Mouse (Mus musculus) heart, embryonic 16.5 days (tissue): ENCODE results near the gene Saysd1. TPM values are rescaled to one million over a fixed set of nuclear protein-coding genes. Genes with fewer than 3 reads are reported as not detected.

ENCODE experiments used
- ATAC-seq: fragments of 200-750 bp; cut with Nextera tagmentation; replicated peaks from 2 replicates; pipeline ENCODE4 v1.8.0; 2017; ENCODE audit warnings: moderate number of reproducible peaks; ENCODE audit not compliant: insufficient read depth, low FRiP score; ENCODE audit errors: extremely low read depth
- H3K27ac ChIP-seq: fragments of 300-500 bp; sonication (generic); 2 replicates; pipeline ENCODE4 v1.5.1; 2014; ENCODE audit warnings: mild to moderate bottlenecking, low read length, control low read depth, moderate library complexity
- H3K27me3 ChIP-seq: fragments of 300-500 bp; sonication (generic); 2 replicates; pipeline ENCODE4 v1.6.1; 2014; ENCODE audit warnings: low read length, mixed read lengths; ENCODE audit not compliant: control insufficient read depth, insufficient read depth
- H3K36me3 ChIP-seq: fragments of 300-500 bp; sonication (generic); 2 replicates; pipeline ENCODE4 v1.6.1; 2014; ENCODE audit not compliant: control insufficient read depth, insufficient read depth
- H3K4me1 ChIP-seq: fragments of 300-500 bp; sonication (generic); 2 replicates; pipeline ENCODE4 v1.6.1; 2014; ENCODE audit warnings: low read length, mixed read lengths; ENCODE audit not compliant: control insufficient read depth, insufficient read depth
- H3K4me2 ChIP-seq: fragments of 300-500 bp; sonication (generic); 2 replicates; pipeline ENCODE4 v1.6.1; 2014; ENCODE audit warnings: low read depth, mild to moderate bottlenecking, control low read depth, low read length
- H3K4me3 ChIP-seq: fragments of 300-500 bp; sonication (generic); 2 replicates; pipeline ENCODE4 v1.5.1; 2014; ENCODE audit warnings: mild to moderate bottlenecking, control low read depth, low read length
- H3K9ac ChIP-seq: fragments of 300-500 bp; sonication (generic); 2 replicates; pipeline ENCODE4 v1.6.1; 2014; ENCODE audit warnings: low read length, control low read depth
- H3K9me3 ChIP-seq: fragments of 300-500 bp; sonication (generic); replicated peaks from 2 replicates; pipeline ENCODE4 v1.6.1; 2016; ENCODE audit warnings: low read length; ENCODE audit not compliant: control insufficient read depth
- WGBS: fragments of 180-500 bp; shearing (Covaris S2); extraction: QIAGEN DNeasy Blood & Tissue Kit; methylation state at CpG from one replicate; pipeline ENCODE4 v1.1.7; 2014; 5-methylcytosine and 5-hydroxymethylcytosine counted together
- polyA plus RNA-seq: library from polyadenylated mRNA; unstranded; fragments of >200 nt; fragmentation: Nextera tagmentation; extraction: Ambion mirVana; gene quantifications from 2 replicates; pipeline ENCODE4 v1.2.1, GENCODE M21; 2015

Gene Saysd1
- polyA plus RNA-seq, 1 experiment from 2014 or later: 9.1 TPM

DNA sequence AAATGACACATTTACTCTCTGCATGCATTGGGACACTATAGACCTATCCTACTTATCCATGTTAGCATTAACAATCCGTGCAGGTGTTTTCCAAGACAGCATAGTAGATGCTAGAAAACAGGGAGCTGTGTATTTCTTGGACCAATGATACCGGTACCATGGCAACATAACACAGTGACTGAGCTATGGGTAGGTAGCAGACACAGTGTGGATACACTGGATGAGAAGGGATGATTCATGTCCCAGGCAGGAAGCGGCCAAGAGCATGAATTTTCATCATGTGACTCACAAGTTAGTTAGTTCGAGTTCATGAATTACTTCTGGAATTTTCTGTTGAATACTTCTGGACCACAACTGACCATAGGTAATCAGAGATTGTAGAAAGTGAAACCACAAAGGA lies 16.6 kb upstream of the Saysd1 start:
- 74% methylated on average over 4 of the region's 4 CpGs for WGBS
- no peak overlapping the region for H3K4me3 ChIP-seq
- H3K27ac ChIP-seq: no peak overlapping the region
- no peaks in the 10 kb centered on the region for H3K9me3 ChIP-seq
- H3K27me3 ChIP-seq: no peaks in the 10 kb centered on the region
- H3K36me3 ChIP-seq: no peaks in the 10 kb centered on the region
- peaks cover 4% of the 10 kb centered on the region; the same call in 1 of the 2 replicates for H3K4me1 ChIP-seq
- H3K4me2 ChIP-seq: no peak overlapping the region
- ATAC-seq: no peak
- no peak overlapping the region for H3K9ac ChIP-seq

DNA sequence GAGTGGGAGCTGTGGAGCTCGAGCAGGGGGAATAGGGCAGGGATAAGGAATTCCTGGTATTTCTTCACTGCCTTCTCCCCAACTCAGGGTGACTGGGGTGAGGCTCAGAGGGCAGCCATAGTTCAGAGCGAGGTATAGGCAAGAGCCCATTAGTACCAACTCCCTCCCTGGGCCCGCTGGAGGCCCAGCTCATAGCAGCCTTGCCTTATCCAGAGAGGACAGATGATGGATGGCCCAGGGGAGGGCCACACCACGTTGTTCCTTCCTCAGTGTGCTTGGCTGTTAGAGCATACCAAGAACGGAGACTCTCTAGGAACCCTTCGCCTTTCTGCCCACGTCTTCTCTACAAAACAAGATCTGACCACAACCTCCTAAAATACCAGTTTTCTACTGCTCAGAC lies 15.9 kb upstream of the Saysd1 start:
- H3K4me1 ChIP-seq: peaks cover under 1% of the 10 kb centered on the region; the same call in 1 of the 2 replicates
- H3K27me3 ChIP-seq: no peaks in the 10 kb centered on the region
- 48% methylated on average over 7 of the region's 7 CpGs for WGBS
- ATAC-seq: no peak
- H3K4me2 ChIP-seq: no peak overlapping the region
- H3K9me3 ChIP-seq: no peaks in the 10 kb centered on the region
- no peak overlapping the region for H3K9ac ChIP-seq
- no peak overlapping the region for H3K4me3 ChIP-seq
- H3K36me3 ChIP-seq: no peaks in the 10 kb centered on the region
- no peak overlapping the region for H3K27ac ChIP-seq

DNA sequence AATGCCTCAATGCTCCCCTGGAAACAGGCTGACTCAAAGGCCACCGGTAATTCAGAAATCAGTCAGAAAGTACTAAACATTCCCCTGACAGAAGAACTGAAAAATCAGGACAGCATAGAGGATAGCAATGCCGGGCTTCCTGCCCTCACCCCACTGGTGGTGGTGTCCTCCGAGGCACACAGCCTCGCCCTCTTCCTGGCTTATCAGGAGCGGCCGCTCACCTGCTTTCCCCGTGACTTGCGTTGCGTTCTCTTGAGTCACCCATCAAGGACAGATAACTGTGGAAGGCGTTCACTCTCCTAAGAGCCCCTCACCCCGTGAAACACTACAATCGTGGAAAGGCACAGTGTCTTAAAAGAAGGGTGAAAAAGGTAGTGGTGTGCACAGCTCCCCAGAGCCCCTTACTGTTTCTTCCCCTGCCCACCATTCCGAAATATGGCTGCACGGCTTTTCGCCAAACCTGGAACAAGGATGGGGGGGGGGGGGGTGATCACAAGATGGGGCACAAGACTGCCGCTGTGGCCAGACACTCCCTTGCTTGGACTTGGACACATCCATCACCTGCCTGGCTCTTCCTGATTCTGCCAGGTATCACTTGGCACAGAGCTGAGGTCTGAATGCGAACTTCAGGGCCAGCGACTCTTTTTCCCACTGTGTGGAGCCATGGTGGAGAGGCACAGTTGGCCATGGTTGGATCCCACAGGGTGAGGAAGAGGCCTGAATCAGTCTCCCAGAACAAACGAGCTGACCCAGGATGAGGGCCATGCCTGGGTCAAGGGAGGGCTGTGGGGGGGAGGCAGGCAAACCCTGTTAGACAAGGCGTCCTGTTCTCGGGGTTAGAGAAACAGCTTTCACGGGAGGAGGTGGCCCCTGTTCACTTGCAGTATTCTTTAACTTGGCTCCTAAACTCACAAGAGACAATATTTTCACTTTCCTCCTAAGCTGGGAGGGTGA lies 11.1 kb upstream of the Saysd1 start:
- peaks cover 3% of the 10 kb centered on the region; the same call in 1 of the 2 replicates for H3K36me3 ChIP-seq
- WGBS: 78% methylated on average over 22 of the region's 22 CpGs
- H3K4me3 ChIP-seq: no peak overlapping the region
- H3K4me1 ChIP-seq: 0 out of 2 replicates have a peak, but pooled peaks cover 3% of the 10 kb centered on the region
- H3K4me2 ChIP-seq: no peak overlapping the region
- H3K9ac ChIP-seq: no peak overlapping the region
- ATAC-seq: no peak
- no peak overlapping the region for H3K27ac ChIP-seq
- H3K27me3 ChIP-seq: no peaks in the 10 kb centered on the region
- no peaks in the 10 kb centered on the region for H3K9me3 ChIP-seq

DNA sequence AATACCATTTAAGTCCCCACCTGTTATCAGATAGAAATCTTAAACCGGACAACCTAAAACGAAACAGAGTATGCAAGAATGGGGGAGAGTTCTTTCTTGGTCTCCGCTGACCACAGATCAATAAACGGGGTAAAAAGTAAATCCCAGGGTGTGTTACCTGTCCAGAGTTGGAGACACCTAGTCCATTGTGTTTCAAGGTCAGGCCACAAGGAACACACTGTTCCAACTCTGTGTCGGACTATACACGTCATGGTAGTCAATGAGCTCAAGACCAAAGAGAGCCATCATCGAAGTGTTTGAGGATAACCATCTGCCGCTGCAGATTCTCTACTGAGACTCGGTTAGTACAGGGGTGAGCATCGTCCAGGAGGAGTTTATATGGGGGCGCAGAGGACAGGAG lies 10.2 kb upstream of the Saysd1 start:
- WGBS: 87% methylated on average over 11 of the region's 11 CpGs
- ATAC-seq: no peak
- Histone ChIP-seq H3K36me3 (peaks cover 3% of the 10 kb centered on the region; the same call in 1 of the 2 replicates), H3K27ac (no peak overlapping the region), H3K9ac (no peak overlapping the region), H3K4me2 (no peak overlapping the region), H3K4me3 (no peak overlapping the region), H3K9me3 (no peaks in the 10 kb centered on the region), H3K4me1 (0 out of 2 replicates have a peak, but pooled peaks cover 3% of the 10 kb centered on the region), H3K27me3 (no peaks in the 10 kb centered on the region)

DNA sequence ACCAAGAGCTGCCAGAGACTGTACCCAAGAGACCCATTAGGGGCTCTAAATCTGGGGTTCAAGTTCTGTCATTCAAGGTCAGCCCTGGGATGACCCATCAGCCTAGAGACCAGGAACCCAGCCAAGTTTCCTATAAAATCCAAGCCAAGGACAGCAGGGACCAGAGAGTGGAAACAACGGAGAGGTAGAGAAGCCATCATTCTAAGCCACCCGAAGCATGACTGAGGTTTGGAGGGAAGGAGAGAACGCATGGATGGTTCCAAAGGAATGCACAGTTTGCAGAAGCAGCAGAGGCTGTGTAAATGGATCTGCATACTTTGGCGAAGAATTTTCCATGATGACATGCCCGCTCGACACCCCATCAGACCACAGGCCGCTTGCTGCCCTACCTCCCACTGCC lies 9.5 kb upstream of the Saysd1 start:
- no peak for ATAC-seq
- no peaks in the 10 kb centered on the region for H3K9me3 ChIP-seq
- peaks cover 3% of the 10 kb centered on the region; the same call in 1 of the 2 replicates for H3K36me3 ChIP-seq
- 0 out of 2 replicates have a peak, but pooled peaks cover 3% of the 10 kb centered on the region for H3K4me1 ChIP-seq
- H3K4me2 ChIP-seq: no peak overlapping the region
- H3K27ac ChIP-seq: no peak overlapping the region
- 60% methylated on average over 7 of the region's 7 CpGs for WGBS
- no peaks in the 10 kb centered on the region for H3K27me3 ChIP-seq
- no peak overlapping the region for H3K4me3 ChIP-seq
- H3K9ac ChIP-seq: no peak overlapping the region

DNA sequence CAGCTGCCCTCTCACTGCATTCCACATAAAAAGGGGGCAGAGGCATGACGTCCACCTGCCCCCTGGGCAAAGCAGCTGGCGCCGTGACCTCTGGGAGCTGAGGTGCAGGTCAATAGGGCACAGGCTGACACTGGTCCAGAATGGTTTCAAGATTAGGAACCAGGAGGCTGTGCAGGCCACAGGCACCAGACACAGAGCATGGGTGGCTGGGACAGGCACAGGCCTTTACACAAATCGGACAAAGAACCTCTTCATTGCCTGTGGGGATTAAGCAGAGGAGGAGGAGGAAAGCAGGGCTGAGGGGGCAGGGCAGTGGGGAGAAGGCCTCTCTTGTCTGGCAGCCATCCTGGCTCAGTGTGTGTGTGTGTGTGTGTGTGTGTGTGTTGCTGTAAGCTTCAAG lies 5.8 kb upstream of the Saysd1 start:
- no peak overlapping the region for H3K9ac ChIP-seq
- H3K27ac ChIP-seq: no peak overlapping the region
- no peak for ATAC-seq
- H3K27me3 ChIP-seq: no peaks in the 10 kb centered on the region
- 0 out of 2 replicates have a peak, but pooled peaks cover 3% of the 10 kb centered on the region for H3K4me1 ChIP-seq
- H3K4me2 ChIP-seq: no peak overlapping the region
- WGBS: 72% methylated on average over 4 of the region's 4 CpGs
- no peaks in the 10 kb centered on the region for H3K9me3 ChIP-seq
- H3K4me3 ChIP-seq: no peak overlapping the region
- H3K36me3 ChIP-seq: peaks cover 3% of the 10 kb centered on the region; the same call in 1 of the 2 replicates

DNA sequence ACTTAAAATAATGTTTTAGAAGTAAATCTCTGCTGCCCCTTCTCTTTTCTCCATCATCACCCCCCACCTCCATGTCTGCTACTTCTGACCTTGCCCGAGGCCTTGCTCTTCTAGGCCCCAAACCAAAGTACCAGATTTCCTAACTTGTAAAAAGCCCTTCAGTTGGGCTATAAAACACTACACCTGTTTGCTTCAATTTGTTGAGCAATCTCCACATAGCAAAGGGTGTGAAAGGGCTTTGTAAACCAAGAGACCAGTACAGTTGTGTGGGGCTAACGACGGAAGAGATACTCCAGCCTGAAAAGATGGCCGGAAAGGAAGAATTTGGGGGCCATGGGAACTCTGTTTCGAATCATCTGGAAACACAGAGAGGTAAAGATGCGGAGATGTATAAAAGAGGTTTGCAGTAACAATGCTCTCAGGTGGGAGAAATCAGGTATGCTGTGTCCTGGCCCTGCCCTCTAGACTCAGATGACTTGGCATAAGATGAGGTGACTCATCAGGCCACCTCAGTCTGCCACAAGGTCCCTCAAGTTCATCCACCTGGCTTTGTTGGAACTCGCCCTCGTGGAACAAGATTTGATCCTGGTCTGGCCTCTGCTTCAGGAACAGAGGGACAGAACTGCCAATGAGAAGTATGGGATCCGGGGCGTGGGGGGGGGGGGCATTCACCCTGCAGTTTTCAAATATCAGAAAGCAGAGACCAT lies 3.2 kb downstream of the Saysd1 start:
- no peaks in the 10 kb centered on the region for H3K27me3 ChIP-seq
- H3K27ac ChIP-seq: no peak overlapping the region
- 81% methylated on average over 10 of the region's 10 CpGs for WGBS
- H3K4me3 ChIP-seq: no peak overlapping the region
- H3K9me3 ChIP-seq: peaks cover 4% of the 10 kb centered on the region; the same call in 1 of the 2 replicates
- no peaks in the 10 kb centered on the region for H3K4me1 ChIP-seq
- H3K9ac ChIP-seq: no peak overlapping the region
- no peaks in the 10 kb centered on the region for H3K36me3 ChIP-seq
- no peak overlapping the region for H3K4me2 ChIP-seq
- no peak for ATAC-seq

DNA sequence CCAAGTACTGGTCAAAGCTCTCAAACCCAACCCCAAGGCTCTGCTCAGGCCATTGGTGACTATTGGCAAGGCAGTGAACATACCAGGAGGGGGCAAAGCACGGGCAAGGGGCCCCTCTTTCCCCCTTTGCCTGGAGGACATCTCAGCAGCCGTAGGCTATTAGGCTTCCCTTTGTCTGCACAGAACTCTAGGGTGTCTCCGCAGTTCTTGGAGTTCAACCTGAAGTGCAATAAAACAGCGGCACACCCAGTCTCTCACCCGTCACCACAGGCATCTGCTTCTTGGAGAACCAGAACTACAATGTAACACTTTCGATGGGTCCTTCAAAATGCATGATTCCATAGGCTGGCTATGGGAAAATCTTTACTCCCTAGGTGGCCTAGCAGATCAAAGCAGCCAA lies 10.2 kb downstream of the Saysd1 start:
- no peak for ATAC-seq
- Histone ChIP-seq H3K27ac (no peak overlapping the region), H3K36me3 (no peaks in the 10 kb centered on the region), H3K9ac (no peak overlapping the region), H3K4me2 (no peak overlapping the region), H3K27me3 (no peaks in the 10 kb centered on the region), H3K9me3 (no peaks in the 10 kb centered on the region), H3K4me3 (no peak overlapping the region), H3K4me1 (no peaks in the 10 kb centered on the region)
- 86% methylated on average over 6 of the region's 6 CpGs for whole genome bisulfite sequencing
